Mouse (Mus musculus) ZHBTc4 (cell line): ENCODE results near the gene Mlycd.
A peak's percentile ranks its signal among the peaks of the same experiment; 100 is the strongest.
"Not testable (repeated sequence)": the region's sequence is repeated elsewhere in the genome, so short reads cannot be mapped to it uniquely, and the experiment has no call there.

Source experiments
- DNase-seq: peaks from one replicate; pipeline ENCODE4 v3.0.0-alpha.2; 2011; ENCODE audit warnings: low read depth, low spot score

Mlycd gene

DNA sequence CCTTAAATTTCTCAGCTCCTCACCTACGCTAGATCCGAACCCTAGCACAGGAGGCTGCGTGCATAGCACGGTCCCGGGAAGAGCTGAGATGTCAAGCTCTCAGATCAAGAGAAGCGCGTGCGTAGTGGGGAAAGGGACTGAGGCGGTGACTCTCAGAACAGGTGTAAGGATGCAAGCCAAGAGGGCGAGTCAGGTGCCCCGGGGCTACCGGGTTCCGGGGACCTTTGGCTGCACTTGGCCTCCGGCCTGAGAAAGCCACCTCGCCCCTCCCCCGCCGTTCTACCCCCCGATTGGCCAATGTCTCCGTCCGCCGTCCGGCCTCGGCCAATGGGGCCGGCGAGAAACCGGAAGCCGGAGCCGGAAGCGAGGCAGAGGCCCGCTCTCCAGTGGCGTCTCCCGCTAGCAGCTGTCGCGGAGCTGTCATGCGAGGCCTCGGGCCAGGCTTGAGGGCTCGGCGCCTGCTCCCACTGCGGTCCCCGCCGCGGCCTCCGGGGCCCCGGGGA, at the start of gene Mlycd:
Mlycd (plus strand) TSS at position 355 of the 503 bp plus-strand sequence.
- DNase-seq: peak; percentile 97

DNA sequence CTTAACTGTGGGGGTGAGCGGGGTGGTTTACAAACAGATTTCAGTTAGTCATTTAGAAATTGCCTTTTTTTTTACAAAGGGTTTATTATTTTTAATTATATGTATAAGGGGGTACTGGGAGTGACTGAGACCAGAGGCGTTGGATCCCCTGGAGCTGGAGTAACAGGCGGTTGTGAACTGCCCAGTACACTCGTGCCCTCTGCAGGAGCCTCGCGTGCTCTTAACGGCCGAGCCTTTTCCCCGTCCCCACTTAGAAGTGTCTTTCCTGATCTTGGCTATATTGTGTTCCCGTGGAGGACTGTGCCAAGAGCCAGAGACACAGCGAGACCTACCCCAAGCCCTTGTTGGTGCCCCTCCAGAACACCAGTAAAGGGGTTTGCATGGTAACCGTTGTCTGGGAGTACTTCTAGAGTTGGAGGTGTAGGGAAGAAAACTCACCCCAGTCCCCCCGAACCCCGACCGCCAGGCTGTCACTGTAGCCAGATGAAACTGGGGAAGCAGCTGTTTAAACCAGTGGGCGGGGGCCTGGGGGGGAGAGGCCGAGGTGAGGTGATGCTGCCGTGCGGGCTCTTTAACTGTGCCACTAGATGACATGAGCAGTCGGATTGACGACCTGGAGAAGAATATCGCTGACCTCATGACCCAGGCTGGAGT, 49.5 kb upstream of the Mlycd start:
- DNase-seq: peak; percentile 37

DNA sequence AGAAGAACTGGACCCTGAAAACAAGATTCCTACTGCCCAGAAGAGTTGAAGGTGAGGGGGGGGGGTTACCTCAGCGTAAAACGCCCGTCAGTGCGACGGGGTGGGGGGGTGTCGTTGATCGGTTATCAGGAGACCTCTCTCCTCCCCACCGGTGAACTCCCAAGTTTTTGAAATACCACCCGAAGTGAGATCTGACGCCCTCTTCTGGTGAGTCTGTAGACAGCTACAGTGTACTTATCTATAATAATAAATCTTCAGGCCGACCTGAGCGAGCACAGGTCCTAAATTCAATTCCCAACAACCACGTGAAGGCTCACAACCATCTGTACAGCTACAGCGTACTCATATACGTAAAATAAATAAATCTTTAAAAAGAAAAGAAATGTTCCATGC, 49.0 kb upstream of the Mlycd start:
- DNase-seq: peak; percentile 73

DNA sequence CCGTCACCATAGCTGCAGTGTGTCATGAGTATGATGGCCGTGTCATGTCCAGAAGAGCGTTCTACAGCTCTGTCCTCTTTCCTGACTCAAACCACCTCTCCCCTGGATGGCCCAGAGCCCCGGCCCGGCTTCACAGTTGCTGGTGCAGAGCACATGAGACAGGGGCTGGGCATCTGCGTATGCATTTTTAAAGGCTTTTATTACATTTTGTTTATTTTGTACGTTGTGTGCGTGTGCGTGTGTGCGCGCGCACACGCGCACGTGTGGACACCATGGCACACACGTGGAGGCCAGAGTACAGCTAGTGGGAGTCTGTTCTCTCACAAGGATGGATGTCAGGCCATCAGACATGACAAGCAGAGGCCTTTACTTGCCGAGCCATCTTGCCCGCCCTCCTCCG, 43.0 kb upstream of the Mlycd start:
- no peak for DNase-seq

DNA sequence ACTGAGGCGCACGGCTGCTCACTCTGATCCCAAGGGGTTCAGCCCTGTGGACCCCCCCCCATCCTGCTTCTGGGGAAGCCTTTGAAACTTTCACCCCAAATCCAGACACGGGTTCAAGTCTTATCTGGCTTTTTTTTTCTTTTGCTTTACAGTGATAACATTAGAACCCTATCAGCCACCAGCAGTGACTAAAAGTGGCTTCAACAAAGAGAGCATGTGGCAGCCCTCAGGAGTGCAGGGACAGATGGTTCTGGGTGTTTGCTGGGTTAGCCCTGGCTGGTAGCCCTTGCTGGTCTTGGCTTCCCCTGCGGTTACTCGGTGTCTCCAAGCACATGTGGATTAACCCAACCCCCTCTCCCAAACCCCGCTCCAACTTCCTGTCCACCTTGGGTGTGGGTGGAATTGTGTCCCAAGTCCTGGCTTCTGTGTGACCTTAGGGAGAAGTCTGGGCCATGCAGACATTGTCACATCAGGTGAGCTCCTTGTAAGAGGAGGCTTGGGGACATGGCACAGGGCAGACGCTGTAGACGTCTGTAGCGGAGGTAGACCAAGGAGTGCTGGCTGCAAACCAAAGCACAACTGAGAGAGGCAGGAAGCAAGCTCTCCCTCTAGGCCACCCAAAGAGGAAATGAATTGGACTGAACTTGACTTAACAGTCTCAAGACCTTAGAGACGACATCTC, 41.6 kb upstream of the Mlycd start:
- DNase-seq: no peak

DNA sequence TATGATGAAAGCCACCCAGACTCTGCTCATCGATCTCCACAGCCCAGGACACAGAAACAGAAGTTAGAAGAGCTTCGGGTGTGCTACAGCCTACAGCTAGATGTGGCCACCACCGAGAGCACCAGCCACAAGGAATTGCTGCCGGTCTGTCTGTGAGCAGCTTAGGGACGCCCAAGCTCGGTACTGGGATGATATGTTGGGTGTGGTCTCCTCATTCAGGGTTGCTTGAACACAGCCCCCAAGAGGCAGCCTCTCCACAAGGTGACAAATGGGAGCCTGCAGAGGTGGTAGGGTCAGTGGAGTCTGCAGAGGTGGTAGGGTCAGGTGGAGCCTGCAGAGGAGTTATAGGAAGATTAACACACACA, 41.0 kb upstream of the Mlycd start:
- DNase-seq: no peak

DNA sequence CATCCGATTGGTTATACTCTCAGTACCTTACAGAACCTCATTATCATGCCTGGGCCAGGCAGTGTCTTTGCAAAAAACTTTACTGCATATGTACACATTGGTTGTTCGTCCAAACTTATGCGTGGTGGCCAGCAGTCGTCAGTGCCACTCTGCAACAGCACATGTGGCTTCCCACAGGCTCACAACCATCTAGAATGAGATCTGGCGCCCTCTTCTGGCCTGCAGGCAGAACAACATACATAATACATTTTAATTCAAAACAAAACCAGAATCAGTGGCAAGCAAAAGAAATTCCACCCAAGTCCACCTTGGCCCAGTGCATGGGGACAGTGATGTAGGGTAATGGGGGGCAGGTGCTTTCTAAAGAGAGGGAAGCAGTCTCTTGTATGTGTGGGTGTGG, 38.0 kb upstream of the Mlycd start:
- peak; percentile 81 for DNase-seq

DNA sequence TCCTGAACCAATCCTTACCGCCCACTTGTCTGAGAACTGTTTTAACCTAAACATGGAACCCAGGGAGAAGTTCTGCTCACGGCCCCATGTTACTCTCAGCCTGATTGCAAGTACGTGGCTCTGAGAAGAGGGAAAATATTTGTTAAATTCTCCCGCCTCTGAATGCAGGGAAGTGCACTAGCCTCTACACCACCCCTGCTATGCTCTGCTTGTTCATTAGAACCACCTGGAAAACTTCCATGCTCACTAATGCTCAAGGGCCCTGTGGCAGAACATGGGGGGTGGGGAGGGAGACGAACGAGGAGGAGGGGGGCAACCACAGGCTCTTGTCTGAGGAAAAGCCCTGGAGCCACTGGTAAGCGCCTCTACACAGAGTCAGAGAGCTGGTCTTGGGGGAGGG, 36.5 kb upstream of the Mlycd start:
- DNase-seq: no peak

DNA sequence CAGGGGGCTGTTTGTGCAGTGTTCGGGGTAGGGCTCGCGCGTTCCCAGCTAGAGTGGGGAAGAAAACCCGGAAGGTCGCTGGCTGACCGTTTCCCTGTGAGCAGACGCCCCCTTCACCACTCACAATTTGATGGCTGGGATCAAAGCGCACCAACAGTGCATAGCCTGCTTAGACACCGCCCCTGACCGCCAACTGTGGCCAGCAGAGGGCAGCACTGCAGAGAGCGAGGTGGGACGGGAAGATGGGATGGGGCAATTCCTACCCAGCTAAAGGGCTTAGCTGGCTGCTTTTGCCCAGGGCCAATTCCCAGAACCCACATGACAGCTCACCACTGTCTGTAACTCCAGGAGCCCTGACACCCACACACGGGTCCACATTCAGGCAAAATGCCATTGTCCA, 35.8 kb upstream of the Mlycd start:
- DNase-seq: peak; percentile 94

DNA sequence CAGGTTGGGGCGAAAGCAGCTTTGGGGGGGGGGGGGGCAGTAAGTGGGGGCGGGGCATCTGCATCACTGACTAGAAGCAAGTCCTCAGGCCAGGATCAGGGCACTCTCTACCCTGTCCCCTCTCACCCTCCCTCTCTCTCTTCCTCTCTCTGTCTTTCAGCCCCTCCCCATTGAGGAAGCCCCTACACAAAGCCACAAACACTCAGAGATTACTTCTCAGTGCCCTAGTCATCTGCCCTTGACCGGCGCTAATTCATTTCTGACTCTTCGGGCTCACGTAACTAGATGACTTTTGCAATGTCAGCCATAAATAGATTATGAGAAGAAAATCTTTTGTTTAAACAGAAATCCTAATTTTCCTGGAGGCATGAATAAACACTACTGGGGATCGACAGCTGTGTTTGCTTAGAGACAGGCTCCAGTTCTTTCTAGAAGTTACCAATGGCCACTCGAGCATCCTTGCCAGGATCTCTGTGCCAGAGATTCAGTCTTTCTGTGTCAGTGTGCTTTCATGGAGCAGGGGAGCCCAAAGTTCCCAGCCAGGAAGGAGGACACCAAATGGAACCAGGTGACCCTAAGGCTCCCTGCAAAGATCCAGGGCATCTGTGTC, 33.9 kb upstream of the Mlycd start:
- DNase-seq: no peak

DNA sequence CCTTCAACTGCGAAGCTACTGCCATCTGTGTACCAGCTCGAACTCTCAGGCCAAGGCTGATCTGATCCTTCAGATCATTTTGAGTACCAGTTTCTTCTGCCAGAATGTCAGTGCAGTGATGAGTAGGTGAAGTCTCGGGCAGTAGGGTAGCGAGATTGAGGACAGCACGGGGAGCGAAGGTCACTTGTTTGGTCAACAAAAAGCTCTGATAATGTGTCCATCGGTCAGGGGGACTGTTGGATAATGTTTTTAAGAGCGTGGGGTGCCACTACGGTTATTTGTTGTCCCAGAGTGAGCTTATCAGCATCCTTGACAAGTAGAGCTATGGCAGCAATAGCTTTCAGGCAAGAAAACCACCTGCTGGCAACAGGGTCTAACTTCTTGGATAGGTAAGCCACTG, 20.0 kb upstream of the Mlycd start:
- not testable (repeated sequence) for DNase-seq

DNA sequence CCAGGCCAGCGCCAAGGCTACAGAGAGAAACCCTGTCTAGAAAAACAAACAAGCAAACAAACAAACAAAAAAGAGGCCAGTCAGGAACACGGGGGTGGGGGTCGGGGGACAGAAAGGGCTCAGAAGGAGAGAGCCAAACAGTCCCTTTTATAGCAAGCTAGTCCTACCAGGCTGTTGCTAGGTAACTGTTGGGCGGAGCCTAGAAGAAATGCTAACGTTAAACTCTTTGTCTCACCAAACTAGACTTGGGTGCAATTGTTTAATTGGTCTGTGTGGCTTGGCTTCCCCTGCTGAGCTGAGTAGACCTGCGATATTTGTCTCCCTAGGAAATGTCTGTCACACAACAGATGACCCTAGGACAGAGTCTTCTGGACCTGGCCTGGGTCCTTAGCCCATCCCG, 16.2 kb upstream of the Mlycd start:
- peak; percentile 82 for DNase-seq

DNA sequence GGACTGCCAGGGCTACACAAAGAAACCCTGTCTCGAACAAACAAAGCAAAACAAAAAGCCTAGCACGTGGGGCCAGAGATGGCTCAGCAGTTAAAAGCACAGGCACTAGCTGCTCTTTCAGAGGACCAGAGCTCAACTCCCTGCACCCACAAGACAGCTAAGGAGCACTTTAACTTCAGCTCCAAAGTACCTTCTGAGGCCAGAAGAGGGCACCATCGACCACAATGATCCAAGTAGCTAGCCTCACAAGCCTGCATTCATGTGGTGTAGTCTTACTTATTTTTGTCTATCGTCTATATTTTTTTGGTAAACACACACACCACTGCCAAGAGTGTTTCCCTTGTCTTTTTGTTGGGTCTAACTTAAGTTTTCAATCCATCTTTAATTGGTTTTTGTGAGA, 14.1 kb upstream of the Mlycd start:
- DNase-seq: peak; percentile 86

DNA sequence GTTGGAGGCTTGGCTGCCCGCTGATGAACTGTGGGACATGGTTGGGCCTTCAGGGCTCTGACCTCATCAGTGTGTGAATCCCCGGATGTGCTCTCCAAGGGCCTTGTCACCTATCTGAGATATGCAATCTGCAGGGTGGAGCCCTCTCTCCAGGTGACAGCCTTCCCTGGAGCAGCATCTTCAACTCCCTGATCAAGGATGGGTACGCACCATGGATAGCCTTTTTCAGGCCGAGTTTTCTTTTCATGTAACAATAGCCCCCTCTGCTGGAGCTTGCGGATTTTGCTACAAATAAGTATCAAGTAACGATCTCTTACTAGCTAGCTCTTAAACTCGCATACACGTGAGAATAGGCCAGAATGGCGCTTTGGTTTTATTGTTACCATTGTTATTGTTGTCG, 10.2 kb upstream of the Mlycd start:
- peak; percentile 88 for DNase-seq

DNA sequence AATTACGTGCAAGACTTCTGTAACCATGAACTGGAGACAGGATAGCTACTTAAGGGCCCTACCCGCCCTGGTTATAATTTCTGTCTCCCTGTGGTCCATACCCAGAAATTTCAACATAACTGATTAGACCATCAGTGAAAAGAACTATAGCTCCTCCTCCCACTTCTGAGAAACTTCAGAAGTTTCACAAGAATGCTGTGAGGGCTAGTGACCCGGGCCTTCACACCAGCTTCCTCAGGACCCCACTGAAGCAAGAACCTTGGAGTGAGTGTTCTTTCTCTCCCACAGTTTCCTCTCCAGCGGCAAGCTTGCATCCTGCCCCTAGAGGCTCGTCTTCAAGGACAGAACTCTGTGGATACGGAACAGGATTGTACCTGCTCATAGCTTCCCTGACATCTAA, 8.8 kb upstream of the Mlycd start:
- no peak for DNase-seq

DNA sequence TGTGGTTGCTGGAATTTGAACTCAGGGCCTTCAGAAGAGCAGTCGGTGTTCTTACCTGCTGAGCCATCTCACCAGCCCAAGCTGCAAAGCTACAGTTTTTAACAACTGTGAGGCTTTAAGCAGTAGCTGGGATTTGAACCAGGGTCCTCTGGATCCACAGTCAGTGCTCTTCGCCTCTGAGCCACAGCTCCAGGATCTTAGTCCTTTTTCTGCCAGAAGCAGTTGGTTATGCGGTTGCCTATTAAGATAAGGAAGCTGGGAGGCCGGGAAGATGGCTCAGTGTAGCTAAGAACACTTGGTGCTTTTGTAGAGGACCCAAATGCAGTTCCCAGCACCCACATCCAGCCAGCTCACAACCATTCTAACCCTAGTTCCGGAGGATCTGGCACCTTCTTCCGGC, 7.7 kb upstream of the Mlycd start:
- DNase-seq: no peak

DNA sequence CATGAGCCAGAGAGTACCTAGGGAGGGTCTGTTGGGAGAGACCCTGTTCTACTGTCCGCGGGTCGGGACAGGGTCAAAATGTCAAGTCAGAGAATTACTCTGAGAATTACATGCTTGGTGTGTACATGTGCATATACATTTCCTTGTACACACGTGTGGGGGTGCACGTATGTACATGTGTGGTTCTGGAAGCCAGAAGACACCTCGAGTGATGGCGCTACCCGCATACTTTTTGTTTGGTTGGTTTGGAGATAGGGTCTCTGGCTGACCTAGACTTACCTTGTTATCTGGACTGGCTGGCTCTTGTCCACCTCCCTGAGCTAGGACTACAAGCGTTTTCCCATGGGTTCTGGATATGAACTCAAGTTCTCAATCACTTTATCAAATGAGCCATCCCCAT, 581 bp upstream of the Mlycd start:
- no peak for DNase-seq

DNA sequence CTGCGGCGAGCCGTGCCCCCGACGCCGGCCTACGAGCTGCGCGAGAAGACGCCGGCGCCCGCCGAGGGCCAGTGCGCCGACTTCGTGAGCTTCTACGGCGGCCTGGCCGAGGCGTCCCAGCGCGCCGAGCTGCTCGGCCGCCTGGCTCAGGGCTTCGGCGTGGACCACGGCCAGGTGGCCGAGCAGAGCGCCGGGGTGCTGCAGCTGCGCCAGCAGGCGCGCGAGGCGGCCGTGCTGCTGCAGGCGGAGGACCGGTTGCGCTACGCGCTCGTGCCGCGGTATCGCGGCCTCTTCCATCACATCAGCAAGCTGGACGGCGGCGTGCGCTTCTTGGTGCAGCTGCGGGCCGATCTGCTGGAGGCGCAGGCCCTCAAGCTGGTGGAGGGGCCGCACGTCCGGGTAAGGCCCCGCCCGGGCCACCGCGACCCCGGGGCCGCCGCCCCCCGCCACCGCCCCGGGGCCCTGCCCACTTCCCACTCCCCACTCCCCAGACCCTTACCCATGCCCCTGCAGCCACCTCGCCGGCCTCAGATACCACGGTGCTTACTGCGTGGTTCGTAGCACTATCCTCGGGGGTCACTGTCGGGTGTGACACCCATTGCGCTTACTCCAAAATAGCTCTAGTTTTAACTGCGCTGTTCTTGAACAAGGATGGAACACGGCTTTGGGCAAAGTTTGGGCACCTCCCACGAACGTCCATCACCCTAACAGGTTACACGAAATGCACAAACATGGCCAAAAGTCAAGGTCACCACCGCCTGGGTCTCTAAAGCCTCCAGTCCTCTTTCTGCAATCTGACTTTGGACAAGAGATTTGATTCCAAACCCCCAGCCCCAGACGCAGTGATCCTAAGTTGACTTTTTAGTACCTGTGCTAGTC, 633 bp downstream of the Mlycd start:
- DNase-seq: peak; percentile 67

DNA sequence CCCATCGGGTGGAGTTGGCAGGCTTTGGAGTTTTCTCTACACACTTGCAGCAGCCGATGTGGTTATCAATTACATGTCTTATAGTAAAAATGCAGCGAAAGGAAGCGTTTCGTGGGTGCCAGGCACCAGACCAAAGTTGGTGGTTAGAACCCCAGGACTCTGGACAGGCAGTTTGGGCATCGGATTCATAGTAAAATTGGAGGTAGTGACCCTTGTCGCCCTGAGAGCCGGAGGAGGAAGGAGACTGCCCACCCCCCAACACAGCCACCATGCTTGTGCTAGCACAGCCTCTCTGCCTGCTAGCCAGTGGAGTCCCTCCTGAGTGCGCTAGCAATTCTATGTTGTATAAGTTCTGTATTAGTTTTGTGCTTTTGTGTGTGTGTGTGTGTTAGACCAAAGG, 3.9 kb downstream of the Mlycd start:
- DNase-seq: no peak

DNA sequence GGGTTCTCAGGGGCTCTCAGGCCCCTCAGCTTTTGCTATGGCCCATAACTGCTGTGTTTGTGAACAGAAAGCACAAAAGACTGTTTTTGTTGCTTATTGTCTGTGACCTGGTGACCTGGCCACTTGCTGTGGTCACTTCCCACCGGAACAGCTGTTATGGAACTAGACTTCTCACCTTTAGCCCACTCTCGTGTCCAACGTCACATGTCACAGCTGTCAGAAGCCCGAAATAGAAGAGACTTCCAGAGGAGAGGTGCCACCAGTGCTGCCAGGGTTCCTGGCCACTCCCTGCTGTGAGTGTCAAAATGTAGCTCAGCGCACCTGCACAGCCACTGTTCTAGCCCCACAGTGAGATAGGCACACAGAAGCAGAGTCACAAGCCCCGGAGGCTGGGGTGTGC, 4.6 kb downstream of the Mlycd start:
- no peak for DNase-seq

DNA sequence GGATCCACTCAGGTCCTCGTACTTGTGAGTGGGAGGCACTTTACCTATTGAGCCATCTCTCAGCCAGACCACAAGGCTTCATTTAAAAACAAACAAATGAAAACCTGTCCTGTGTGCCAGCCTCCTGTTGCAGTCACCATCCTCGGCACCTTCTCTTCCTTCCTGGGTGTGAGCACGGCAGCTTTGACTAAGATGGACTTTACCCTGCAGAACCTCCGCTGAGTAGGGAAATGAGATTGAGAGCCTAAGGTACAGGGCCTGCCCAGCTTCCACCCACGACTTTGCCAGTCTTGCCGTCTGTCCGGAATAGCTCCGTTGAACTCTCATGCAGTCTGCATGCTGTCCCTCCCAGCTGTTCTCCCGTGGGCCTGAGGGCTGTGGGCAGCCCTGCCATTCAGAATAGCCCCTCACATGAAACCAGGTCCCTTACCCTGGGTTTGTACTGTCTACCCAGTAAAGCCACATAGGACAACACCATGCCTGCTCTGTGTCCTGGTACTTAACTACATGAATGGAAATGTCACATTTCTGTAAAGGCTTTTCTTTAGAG, 5.5 kb downstream of the Mlycd start:
- DNase-seq: no peak

DNA sequence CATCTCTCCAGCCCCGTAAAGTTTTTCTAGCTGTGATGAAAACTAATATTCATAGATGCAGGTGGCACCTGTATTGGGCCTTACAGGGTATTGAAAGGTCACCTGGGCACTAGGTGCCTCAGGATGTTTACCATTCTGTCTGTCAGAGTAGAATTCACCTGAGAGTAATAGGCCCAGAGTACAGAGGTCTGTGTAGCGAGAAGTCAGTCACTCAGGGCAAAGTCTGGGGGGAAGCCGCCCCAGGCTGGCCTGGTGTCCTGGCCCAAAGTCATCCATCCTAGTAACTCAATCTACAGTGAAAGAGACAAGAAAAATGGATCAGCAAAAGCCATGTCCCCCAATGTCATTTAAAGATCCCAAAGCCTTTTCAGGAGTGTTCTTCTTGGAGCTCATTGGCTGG, 6.2 kb downstream of the Mlycd start:
- no peak for DNase-seq
